Mouse (Mus musculus) neural tube, embryonic 12.5 days (tissue): ENCODE measurements around the gene Hormad2. TPM values are rescaled to one million over a fixed set of nuclear protein-coding genes. Genes with fewer than 3 reads are reported as not detected.

ENCODE experiments used
- ATAC-seq: fragments of 200-750 bp; cut with Nextera tagmentation; 2 replicates; pipeline ENCODE4 v1.8.0; 2017; ENCODE audit warnings: low read depth, mild to moderate bottlenecking, moderate TSS enrichment, moderate library complexity; ENCODE audit not compliant: low FRiP score
- H3K27ac ChIP-seq: fragments of 300-500 bp; sonication (generic); 2 replicates; pipeline ENCODE4 v1.5.1; 2016
- H3K27me3 ChIP-seq: fragments of 300-500 bp; sonication (generic); replicated peaks from 2 replicates; pipeline ENCODE4 v1.6.1; 2016; ENCODE audit warnings: mild to moderate bottlenecking
- H3K36me3 ChIP-seq: fragments of 300-500 bp; sonication (generic); 2 replicates; pipeline ENCODE4 v1.6.1; 2016; ENCODE audit warnings: mild to moderate bottlenecking
- H3K4me1 ChIP-seq: fragments of 300-500 bp; sonication (generic); 2 replicates; pipeline ENCODE4 v1.6.1; 2016
- H3K4me2 ChIP-seq: fragments of 300-500 bp; sonication (generic); replicated peaks from 2 replicates; pipeline ENCODE4 v1.6.1; 2016; ENCODE audit warnings: mild to moderate bottlenecking
- H3K4me3 ChIP-seq: fragments of 300-500 bp; sonication (generic); 2 replicates; pipeline ENCODE4 v1.5.1; 2016
- H3K9ac ChIP-seq: fragments of 300-500 bp; sonication (generic); 2 replicates; pipeline ENCODE4 v1.6.1; 2016; ENCODE audit warnings: mild to moderate bottlenecking
- H3K9me3 ChIP-seq: fragments of 300-500 bp; sonication (generic); 2 replicates; pipeline ENCODE4 v1.6.1; 2016; ENCODE audit warnings: mild to moderate bottlenecking
- WGBS: fragments of 180-500 bp; shearing (Covaris S2); methylation state at CpG from one replicate; pipeline ENCODE4 v1.1.7; 2016; 5-methylcytosine and 5-hydroxymethylcytosine counted together
- polyA plus RNA-seq: library from polyadenylated mRNA; unstranded; fragments of >200 nt; fragmentation: Nextera tagmentation; extraction: Ambion mirVana; gene quantifications from 2 replicates; pipeline ENCODE4 v1.2.1, GENCODE M21; 2016

Gene Hormad2
- polyA plus RNA-seq, 1 experiment from 2014 or later: not detected

GRCm38 (mm10) chr11:4308514-4309450 is 132.1 kb downstream of the Hormad2 start:
- Histone ChIP-seq H3K4me1 (no peaks in the 10 kb centered on the region), H3K4me2 (peak overlapping the region; percentile 40), H3K27me3 (no peaks in the 10 kb centered on the region), H3K4me3 (no peak overlapping the region), H3K9ac (0 out of 2 replicates have a peak overlapping the region, but pooled peaks have one; percentile 9), H3K27ac (no peak overlapping the region), H3K9me3 (no peaks in the 10 kb centered on the region), H3K36me3 (no peaks in the 10 kb centered on the region)
- ATAC-seq: no peak
- WGBS: 49% methylated on average over 25 of the region's 25 CpGs

- no peaks in the 10 kb centered on the region for H3K27me3 ChIP-seq
- no peak for ATAC-seq
- H3K4me2 ChIP-seq: peak overlapping the region; percentile 40
- 17% methylated on average over 6 of the region's 6 CpGs for WGBS
- H3K4me1 ChIP-seq: no peaks in the 10 kb centered on the region
- no peaks in the 10 kb centered on the region for H3K36me3 ChIP-seq
- no peak overlapping the region for H3K4me3 ChIP-seq
- H3K27ac ChIP-seq: no peak overlapping the region
- 0 out of 2 replicates have a peak overlapping the region, but pooled peaks have one; percentile 9 for H3K9ac ChIP-seq
- no peaks in the 10 kb centered on the region for H3K9me3 ChIP-seq
Measured at GRCm38 (mm10) chr11:4308060-4308513, 132.8 kb downstream of the Hormad2 start.

- H3K27me3 ChIP-seq: no peaks in the 10 kb centered on the region
- H3K9ac ChIP-seq: no peak overlapping the region
- no peaks in the 10 kb centered on the region for H3K9me3 ChIP-seq
- 73% methylated on average over 2 of the region's 2 CpGs for WGBS
- no peak overlapping the region for H3K4me3 ChIP-seq
- no peak overlapping the region for H3K27ac ChIP-seq
- no peaks in the 10 kb centered on the region for H3K36me3 ChIP-seq
- no peak for ATAC-seq
- H3K4me2 ChIP-seq: no peak overlapping the region
- H3K4me1 ChIP-seq: no peaks in the 10 kb centered on the region
Measured at GRCm38 (mm10) chr11:4306086-4306485, 134.8 kb downstream of the Hormad2 start.

GRCm38 (mm10) chr11:4305090-4305489 is 135.8 kb downstream of the Hormad2 start:
- Histone ChIP-seq H3K4me2 (no peak overlapping the region), H3K9ac (no peak overlapping the region), H3K4me1 (no peaks in the 10 kb centered on the region), H3K9me3 (no peaks in the 10 kb centered on the region), H3K27ac (no peak overlapping the region), H3K4me3 (no peak overlapping the region), H3K36me3 (no peaks in the 10 kb centered on the region), H3K27me3 (no peaks in the 10 kb centered on the region)
- ATAC-seq: no peak
- 93% methylated on average over 4 of the region's 4 CpGs for WGBS

DNA sequence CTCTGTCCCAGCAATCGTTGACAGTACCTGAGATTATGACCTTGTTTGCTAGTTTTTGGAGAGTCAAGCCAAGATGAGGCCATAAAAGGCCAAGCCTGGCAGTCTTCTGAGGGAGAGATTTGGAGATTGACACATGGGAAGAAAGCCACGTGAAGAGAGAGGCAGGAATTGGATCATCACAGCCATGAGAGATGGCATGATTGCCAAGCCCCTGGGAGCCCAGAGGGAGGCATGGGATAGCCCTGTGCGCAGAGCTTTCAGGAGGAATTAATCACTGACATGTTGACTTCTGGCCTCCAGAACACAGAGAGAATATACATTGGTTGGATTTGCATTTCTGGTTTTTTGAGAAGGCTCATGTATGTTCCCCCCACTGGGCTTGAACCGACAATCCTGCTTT is 136.7 kb downstream of the Hormad2 start:
- Histone ChIP-seq H3K9me3 (no peaks in the 10 kb centered on the region), H3K4me3 (no peak overlapping the region), H3K27me3 (no peaks in the 10 kb centered on the region), H3K27ac (no peak overlapping the region), H3K9ac (no peak overlapping the region), H3K36me3 (no peaks in the 10 kb centered on the region), H3K4me2 (no peak overlapping the region), H3K4me1 (no peaks in the 10 kb centered on the region)
- WGBS: 67% methylated on average over 4 of the region's 4 CpGs
- no peak for ATAC-seq

GRCm38 (mm10) chr11:4303033-4303432 is 137.9 kb downstream of the Hormad2 start:
- H3K27me3 ChIP-seq: no peaks in the 10 kb centered on the region
- H3K4me1 ChIP-seq: no peaks in the 10 kb centered on the region
- no peaks in the 10 kb centered on the region for H3K9me3 ChIP-seq
- no peaks in the 10 kb centered on the region for H3K36me3 ChIP-seq
- H3K9ac ChIP-seq: no peak overlapping the region
- 75% methylated on average over 9 of the region's 9 CpGs for WGBS
- no peak overlapping the region for H3K4me2 ChIP-seq
- H3K27ac ChIP-seq: no peak overlapping the region
- no peak overlapping the region for H3K4me3 ChIP-seq
- ATAC-seq: no peak

DNA sequence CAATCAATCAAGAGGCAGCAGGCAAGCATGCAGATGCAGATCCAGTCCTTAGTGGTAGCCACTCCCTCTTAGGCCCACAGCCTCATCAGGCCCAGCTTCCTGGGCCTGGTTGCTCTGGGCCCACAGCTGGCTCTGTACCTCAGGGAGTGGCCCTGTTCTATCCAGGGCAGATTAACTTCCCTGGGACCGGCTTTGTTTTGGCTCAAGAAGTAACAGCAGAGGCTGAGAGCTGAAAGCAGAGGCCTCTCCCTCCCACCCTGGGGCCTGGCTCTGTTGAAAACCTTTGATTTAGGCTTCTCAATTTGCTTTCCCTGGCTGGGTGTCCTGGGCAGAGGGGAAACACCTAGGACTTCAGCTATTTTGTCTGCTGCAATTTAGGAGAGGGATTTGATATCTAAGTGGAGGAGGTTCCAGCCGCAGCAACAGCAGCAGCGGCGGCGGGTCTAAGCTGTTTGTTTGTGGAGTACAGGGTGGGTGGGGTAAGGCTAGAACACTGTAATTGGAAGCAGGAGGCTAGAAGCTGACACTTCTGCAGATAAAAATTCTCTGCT is 138.5 kb downstream of the Hormad2 start:
- no peak for ATAC-seq
- Histone ChIP-seq H3K4me1 (no peaks in the 10 kb centered on the region), H3K27ac (no peak overlapping the region), H3K4me2 (no peak overlapping the region), H3K9ac (no peak overlapping the region), H3K27me3 (no peaks in the 10 kb centered on the region), H3K9me3 (no peaks in the 10 kb centered on the region), H3K36me3 (no peaks in the 10 kb centered on the region), H3K4me3 (no peak overlapping the region)
- 40% methylated on average over 5 of the region's 5 CpGs for WGBS

GRCm38 (mm10) chr11:4300683-4301082 is 140.2 kb downstream of the Hormad2 start:
- Histone ChIP-seq H3K36me3 (no peaks in the 10 kb centered on the region), H3K9me3 (no peaks in the 10 kb centered on the region), H3K4me3 (no peak overlapping the region), H3K4me2 (no peak overlapping the region), H3K9ac (no peak overlapping the region), H3K27ac (no peak overlapping the region), H3K27me3 (no peaks in the 10 kb centered on the region), H3K4me1 (peaks cover 5% of the 10 kb centered on the region; the same call in 1 of the 2 replicates)
- no peak for ATAC-seq
- WGBS: 72% methylated on average over 3 of the region's 3 CpGs

- no peaks in the 10 kb centered on the region for H3K36me3 ChIP-seq
- WGBS: 81% methylated on average over 14 of the region's 14 CpGs
- no peaks in the 10 kb centered on the region for H3K9me3 ChIP-seq
- no peak overlapping the region for H3K27ac ChIP-seq
- no peak for ATAC-seq
- H3K9ac ChIP-seq: no peak overlapping the region
- peaks cover 10% of the 10 kb centered on the region; the same call in 1 of the 2 replicates for H3K4me1 ChIP-seq
- H3K27me3 ChIP-seq: no peaks in the 10 kb centered on the region
- no peak overlapping the region for H3K4me2 ChIP-seq
- H3K4me3 ChIP-seq: no peak overlapping the region
Measured at GRCm38 (mm10) chr11:4299735-4300474, 141.0 kb downstream of the Hormad2 start.

GRCm38 (mm10) chr11:4299191-4299590 is 141.7 kb downstream of the Hormad2 start:
- no peak overlapping the region for H3K4me2 ChIP-seq
- H3K4me3 ChIP-seq: no peak overlapping the region
- 66% methylated on average over 12 of the region's 12 CpGs for WGBS
- no peak overlapping the region for H3K27ac ChIP-seq
- no peaks in the 10 kb centered on the region for H3K36me3 ChIP-seq
- no peak overlapping the region for H3K9ac ChIP-seq
- ATAC-seq: no peak
- no peaks in the 10 kb centered on the region for H3K9me3 ChIP-seq
- no peaks in the 10 kb centered on the region for H3K27me3 ChIP-seq
- peaks cover 11% of the 10 kb centered on the region; the same call in 1 of the 2 replicates for H3K4me1 ChIP-seq

- 47% methylated on average over 7 of the region's 7 CpGs for WGBS
Measured at GRCm38 (mm10) chr11:4298615-4299014, 142.3 kb downstream of the Hormad2 start.

GRCm38 (mm10) chr11:4297753-4298152 is 143.2 kb downstream of the Hormad2 start:
- ATAC-seq: no peak
- Histone ChIP-seq H3K4me1 (peaks cover 11% of the 10 kb centered on the region; the same call in 1 of the 2 replicates), H3K9me3 (no peaks in the 10 kb centered on the region), H3K36me3 (no peaks in the 10 kb centered on the region), H3K27me3 (no peaks in the 10 kb centered on the region), H3K4me3 (no peak overlapping the region), H3K9ac (no peak overlapping the region), H3K27ac (no peak overlapping the region), H3K4me2 (no peak overlapping the region)
- WGBS: 72% methylated on average over 3 of the region's 3 CpGs

More at GRCm38 (mm10) chr11:4298615-4299014, 142.3 kb downstream of the Hormad2 start:
- Histone ChIP-seq H3K27me3 (no peaks in the 10 kb centered on the region), H3K4me2 (no peak overlapping the region), H3K36me3 (no peaks in the 10 kb centered on the region), H3K4me1 (peaks cover 11% of the 10 kb centered on the region; the same call in 1 of the 2 replicates), H3K9ac (no peak overlapping the region), H3K4me3 (no peak overlapping the region), H3K9me3 (no peaks in the 10 kb centered on the region), H3K27ac (no peak overlapping the region)
- ATAC-seq: no peak
